Mouse (Mus musculus): ENCODE results near the gene Pard3. TPM values are rescaled to one million over a fixed set of nuclear protein-coding genes. Genes with fewer than 3 reads are reported as not detected.

Pard3 gene
- polyA plus RNA-seq, 1 experiment from 2014 or later, result 30.9 TPM

DNA sequence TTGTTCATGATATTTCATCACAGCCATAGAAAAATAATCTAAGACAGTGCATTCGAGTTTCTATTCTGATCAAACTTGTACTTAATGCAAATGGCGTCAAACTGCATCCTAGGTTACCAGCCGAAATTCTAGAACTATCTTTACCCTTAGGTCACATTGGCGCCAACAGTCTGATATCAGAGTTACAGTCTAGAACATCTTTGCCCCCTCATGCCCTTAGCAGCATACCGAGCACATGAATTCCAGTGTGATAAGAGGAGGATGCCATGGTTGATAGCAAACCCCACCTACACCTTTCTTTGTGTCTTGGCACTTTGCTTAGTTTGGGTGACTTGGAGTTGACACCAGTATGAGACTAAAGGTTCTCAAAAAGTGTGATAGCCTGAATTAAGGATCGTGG, 197.4 kb downstream of the Pard3 start:
- 96% methylated on average over 6 of the region's 6 CpGs for WGBS
- Histone ChIP-seq H3K4me3 (ENCODE audit: low read depth, low read length) (no peak overlapping the region), H3K9me3 (ENCODE audit: control insufficient read depth, low read length) (no peaks in the 10 kb centered on the region), H3K9ac (ENCODE audit: low read depth, low read length) (no peak overlapping the region), H3K4me2 (replicated peaks; ENCODE audit: low read depth, low read length) (no peak overlapping the region), H3K27me3 (ENCODE audit: control insufficient read depth, insufficient read depth, low read length) (no peaks in the 10 kb centered on the region), H3K4me1 (replicated peaks; ENCODE audit: control insufficient read depth, insufficient read depth, low read length) (no peaks in the 10 kb centered on the region), H3K36me3 (ENCODE audit: control insufficient read depth, insufficient read depth, low read length) (no peaks in the 10 kb centered on the region), H3K27ac (ENCODE audit: low read depth, low read length) (no peak overlapping the region)
- no peak for DNase-seq (ENCODE audit: low spot score)
- no peak for ATAC-seq (ENCODE audit: low FRiP score)

DNA sequence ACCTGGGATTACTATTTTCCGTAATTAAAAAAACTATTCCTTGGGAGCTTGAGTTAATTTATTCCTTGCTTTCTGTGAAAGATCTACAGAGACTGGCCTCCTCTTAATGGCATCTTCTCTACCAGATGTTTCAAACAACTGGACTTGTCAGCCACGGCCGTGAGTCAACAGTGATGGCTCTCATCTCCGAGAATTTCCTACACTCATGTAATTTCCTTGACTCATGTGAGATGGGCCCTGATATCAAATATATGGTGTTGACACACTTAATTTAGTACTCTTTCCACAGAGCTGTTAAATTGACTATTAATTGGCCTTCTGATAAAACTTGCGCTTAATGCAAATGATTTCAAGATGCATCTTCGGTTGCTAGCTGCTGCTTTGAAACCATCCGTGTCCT, 198.3 kb downstream of the Pard3 start:
- Histone ChIP-seq H3K27ac (ENCODE audit: low read depth, low read length) (no peak overlapping the region), H3K27me3 (ENCODE audit: control insufficient read depth, insufficient read depth, low read length) (no peaks in the 10 kb centered on the region), H3K9ac (ENCODE audit: low read depth, low read length) (no peak overlapping the region), H3K4me1 (replicated peaks; ENCODE audit: control insufficient read depth, insufficient read depth, low read length) (peaks cover 1% of the 10 kb centered on the region; the same call in 1 of the 2 replicates), H3K4me2 (replicated peaks; ENCODE audit: low read depth, low read length) (no peak overlapping the region), H3K36me3 (ENCODE audit: control insufficient read depth, insufficient read depth, low read length) (no peaks in the 10 kb centered on the region), H3K4me3 (ENCODE audit: low read depth, low read length) (no peak overlapping the region), H3K9me3 (ENCODE audit: control insufficient read depth, low read length) (no peaks in the 10 kb centered on the region)
- WGBS, result 91% methylated on average over 7 of the region's 7 CpGs
- ATAC-seq (ENCODE audit: low FRiP score), result no peak
- no peak for DNase-seq (ENCODE audit: low spot score)

DNA sequence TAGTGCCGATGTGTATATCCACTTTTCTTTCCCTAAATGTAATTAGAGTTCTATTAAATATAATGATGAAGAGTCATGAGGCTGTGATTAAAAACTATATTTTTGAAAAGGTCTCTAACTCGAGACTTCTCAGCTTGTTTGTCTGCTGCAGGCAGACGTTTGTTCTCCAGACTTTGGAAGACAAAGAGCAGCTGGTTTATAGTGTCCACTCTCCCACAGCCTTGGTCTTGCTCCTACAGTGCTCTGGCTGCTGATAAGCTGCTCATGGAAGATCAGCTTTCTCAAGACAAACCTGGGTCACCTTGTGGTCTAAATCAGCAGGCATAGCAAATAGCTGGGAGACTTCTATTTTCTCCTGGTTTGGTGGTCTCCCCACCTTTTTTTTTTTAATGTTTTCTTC, 198.7 kb downstream of the Pard3 start:
- WGBS, result 72% methylated on average over 3 of the region's 3 CpGs
- Histone ChIP-seq H3K36me3 (ENCODE audit: control insufficient read depth, insufficient read depth, low read length) (no peaks in the 10 kb centered on the region), H3K4me2 (replicated peaks; ENCODE audit: low read depth, low read length) (no peak overlapping the region), H3K27ac (ENCODE audit: low read depth, low read length) (no peak overlapping the region), H3K27me3 (ENCODE audit: control insufficient read depth, insufficient read depth, low read length) (no peaks in the 10 kb centered on the region), H3K4me1 (replicated peaks; ENCODE audit: control insufficient read depth, insufficient read depth, low read length) (peaks cover 5% of the 10 kb centered on the region; the same call in 1 of the 2 replicates), H3K4me3 (ENCODE audit: low read depth, low read length) (no peak overlapping the region), H3K9me3 (ENCODE audit: control insufficient read depth, low read length) (no peaks in the 10 kb centered on the region), H3K9ac (ENCODE audit: low read depth, low read length) (no peak overlapping the region)
- ATAC-seq (ENCODE audit: low FRiP score) (no peak), DNase-seq (ENCODE audit: low spot score) (no peak)

DNA sequence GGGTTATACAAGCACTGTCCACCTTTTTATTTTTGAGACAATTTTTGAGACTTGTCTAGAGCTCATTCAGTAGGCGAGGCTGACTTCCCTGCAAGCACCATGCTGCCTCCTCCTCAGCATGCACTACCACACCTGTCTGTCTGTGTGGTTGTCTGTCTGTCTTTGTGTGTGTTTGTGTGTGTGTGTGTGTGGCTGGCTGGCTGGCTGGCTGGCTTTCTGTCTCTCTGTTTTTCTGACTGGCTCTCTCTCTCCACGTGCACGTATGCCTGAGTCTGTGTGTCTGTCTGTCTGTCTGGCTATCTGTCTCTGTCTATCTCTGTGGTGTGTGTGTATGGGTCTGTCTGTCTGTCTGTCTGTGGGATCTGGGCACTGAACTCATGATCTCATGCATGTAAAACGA, 199.2 kb downstream of the Pard3 start:
- no peak overlapping the region for H3K9ac ChIP-seq (ENCODE audit: low read depth, low read length)
- no peak overlapping the region for H3K4me2 ChIP-seq (replicated peaks; ENCODE audit: low read depth, low read length)
- no peaks in the 10 kb centered on the region for H3K36me3 ChIP-seq (ENCODE audit: control insufficient read depth, insufficient read depth, low read length)
- no peaks in the 10 kb centered on the region for H3K9me3 ChIP-seq (ENCODE audit: control insufficient read depth, low read length)
- H3K27me3 ChIP-seq (ENCODE audit: control insufficient read depth, insufficient read depth, low read length), result no peaks in the 10 kb centered on the region
- H3K4me1 ChIP-seq (replicated peaks; ENCODE audit: control insufficient read depth, insufficient read depth, low read length), result peaks cover 5% of the 10 kb centered on the region; the same call in 1 of the 2 replicates
- 74% methylated on average over 4 of the region's 4 CpGs for WGBS
- H3K27ac ChIP-seq (ENCODE audit: low read depth, low read length), result no peak overlapping the region
- DNase-seq (ENCODE audit: low spot score) (no peak), ATAC-seq (ENCODE audit: low FRiP score) (no peak)
- no peak overlapping the region for H3K4me3 ChIP-seq (ENCODE audit: low read depth, low read length)

DNA sequence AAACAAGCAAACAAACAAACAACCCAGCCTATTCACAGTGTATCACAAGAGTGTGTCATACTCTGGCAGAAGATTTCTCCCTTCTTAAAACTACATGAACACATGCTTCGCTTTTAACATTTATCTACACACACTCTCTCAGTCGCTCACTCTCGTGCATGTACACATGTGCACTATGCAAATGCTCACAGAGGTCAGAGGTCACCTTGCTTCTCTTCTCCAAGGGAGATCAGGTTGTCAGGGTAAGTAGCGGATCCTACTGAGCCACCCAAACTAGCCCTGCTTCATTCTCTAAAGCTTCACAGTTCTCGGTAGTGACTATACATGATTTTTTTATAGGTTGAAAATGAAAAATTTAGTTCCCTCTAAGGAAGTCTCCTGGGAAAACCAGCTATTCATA, 199.8 kb downstream of the Pard3 start:
- Histone ChIP-seq H3K4me3 (ENCODE audit: low read depth, low read length) (no peak overlapping the region), H3K9me3 (ENCODE audit: control insufficient read depth, low read length) (no peaks in the 10 kb centered on the region), H3K4me1 (replicated peaks; ENCODE audit: control insufficient read depth, insufficient read depth, low read length) (peaks cover 6% of the 10 kb centered on the region), H3K27me3 (ENCODE audit: control insufficient read depth, insufficient read depth, low read length) (no peaks in the 10 kb centered on the region), H3K4me2 (replicated peaks; ENCODE audit: low read depth, low read length) (no peak overlapping the region), H3K27ac (ENCODE audit: low read depth, low read length) (no peak overlapping the region), H3K36me3 (ENCODE audit: control insufficient read depth, insufficient read depth, low read length) (no peaks in the 10 kb centered on the region), H3K9ac (ENCODE audit: low read depth, low read length) (no peak overlapping the region)
- ATAC-seq (ENCODE audit: low FRiP score) (no peak), DNase-seq (ENCODE audit: low spot score) (peak; percentile 36)
- 47% methylated on average over 5 of the region's 5 CpGs for WGBS

DNA sequence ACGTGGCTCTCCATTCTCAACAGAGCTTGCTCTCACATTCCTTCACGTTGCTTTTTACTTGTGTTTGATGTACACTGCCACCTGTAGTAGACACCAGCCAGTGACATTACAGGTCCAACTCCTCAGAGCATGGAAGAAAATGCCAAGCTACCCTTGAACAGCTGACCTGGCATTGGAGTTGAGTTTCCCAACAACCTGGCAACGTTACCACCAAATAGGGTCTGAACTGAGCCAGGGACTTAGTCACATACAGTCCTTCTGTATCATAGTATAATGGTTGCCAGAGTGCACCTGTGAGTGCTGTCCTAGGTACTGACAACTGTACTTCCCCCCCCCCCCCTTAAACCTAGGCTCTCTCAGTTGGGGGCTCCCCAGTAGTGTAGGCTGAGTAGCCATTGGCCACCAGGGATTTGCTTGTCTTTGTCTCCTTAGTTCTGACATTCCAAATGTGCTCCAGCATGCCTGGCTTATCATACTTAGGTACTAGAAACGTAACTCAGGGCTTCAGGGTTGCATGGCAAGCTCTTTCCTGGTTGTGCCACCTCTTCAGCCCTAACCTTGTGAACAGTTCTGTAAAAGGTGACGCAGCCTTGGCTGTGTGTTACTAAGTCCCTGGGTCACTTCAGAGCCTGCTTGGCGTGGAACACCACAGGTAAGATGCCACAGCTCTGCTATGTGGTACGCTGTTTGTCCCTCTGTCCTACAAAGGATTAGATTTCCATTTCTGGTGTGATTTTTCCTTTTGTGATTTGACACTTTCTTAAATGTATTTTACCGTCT, 201.2 kb downstream of the Pard3 start:
- Histone ChIP-seq H3K36me3 (ENCODE audit: control insufficient read depth, insufficient read depth, low read length) (no peaks in the 10 kb centered on the region), H3K27me3 (ENCODE audit: control insufficient read depth, insufficient read depth, low read length) (no peaks in the 10 kb centered on the region), H3K4me3 (ENCODE audit: low read depth, low read length) (no peak overlapping the region), H3K27ac (ENCODE audit: low read depth, low read length) (no peak overlapping the region), H3K4me2 (replicated peaks; ENCODE audit: low read depth, low read length) (no peak overlapping the region), H3K4me1 (replicated peaks; ENCODE audit: control insufficient read depth, insufficient read depth, low read length) (peaks cover 8% of the 10 kb centered on the region), H3K9me3 (ENCODE audit: control insufficient read depth, low read length) (no peaks in the 10 kb centered on the region), H3K9ac (ENCODE audit: low read depth, low read length) (no peak overlapping the region)
- ATAC-seq (ENCODE audit: low FRiP score) (no peak), DNase-seq (ENCODE audit: low spot score) (no peak)
- WGBS, result 88% methylated on average over 8 of the region's 8 CpGs

DNA sequence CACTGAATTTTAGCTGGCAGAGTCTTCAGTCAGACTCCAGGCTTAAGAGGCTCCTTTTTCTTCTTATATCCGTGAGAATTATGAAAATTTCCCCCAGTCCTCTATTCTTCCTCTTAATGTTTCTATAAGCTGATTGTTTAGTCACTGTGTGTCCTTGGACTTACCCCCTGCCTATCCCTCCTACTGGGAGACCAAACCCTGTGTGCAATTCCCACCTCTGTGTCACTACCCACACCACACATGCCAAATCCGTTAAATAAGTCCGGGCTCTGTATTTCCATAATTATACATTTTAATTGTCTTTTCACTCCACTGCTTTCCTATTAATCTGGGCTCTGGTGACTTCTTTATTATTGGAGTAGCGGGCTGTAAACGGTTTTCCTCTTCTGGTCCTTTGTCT, 203.1 kb downstream of the Pard3 start:
- no peaks in the 10 kb centered on the region for H3K36me3 ChIP-seq (ENCODE audit: control insufficient read depth, insufficient read depth, low read length)
- no peak for DNase-seq (ENCODE audit: low spot score)
- H3K4me3 ChIP-seq (ENCODE audit: low read depth, low read length), result no peak overlapping the region
- no peaks in the 10 kb centered on the region for H3K9me3 ChIP-seq (ENCODE audit: control insufficient read depth, low read length)
- 40% methylated on average over 5 of the region's 5 CpGs for WGBS
- peak overlapping the region; percentile 12; the same call in 1 of the 2 replicates for H3K27ac ChIP-seq (ENCODE audit: low read depth, low read length)
- H3K4me1 ChIP-seq (replicated peaks; ENCODE audit: control insufficient read depth, insufficient read depth, low read length), result peaks cover 8% of the 10 kb centered on the region
- H3K27me3 ChIP-seq (ENCODE audit: control insufficient read depth, insufficient read depth, low read length), result no peaks in the 10 kb centered on the region
- no peak; the same call in 1 of the 2 replicates for ATAC-seq (ENCODE audit: low FRiP score)
- no peak overlapping the region for H3K4me2 ChIP-seq (replicated peaks; ENCODE audit: low read depth, low read length)
- H3K9ac ChIP-seq (ENCODE audit: low read depth, low read length), result no peak overlapping the region

DNA sequence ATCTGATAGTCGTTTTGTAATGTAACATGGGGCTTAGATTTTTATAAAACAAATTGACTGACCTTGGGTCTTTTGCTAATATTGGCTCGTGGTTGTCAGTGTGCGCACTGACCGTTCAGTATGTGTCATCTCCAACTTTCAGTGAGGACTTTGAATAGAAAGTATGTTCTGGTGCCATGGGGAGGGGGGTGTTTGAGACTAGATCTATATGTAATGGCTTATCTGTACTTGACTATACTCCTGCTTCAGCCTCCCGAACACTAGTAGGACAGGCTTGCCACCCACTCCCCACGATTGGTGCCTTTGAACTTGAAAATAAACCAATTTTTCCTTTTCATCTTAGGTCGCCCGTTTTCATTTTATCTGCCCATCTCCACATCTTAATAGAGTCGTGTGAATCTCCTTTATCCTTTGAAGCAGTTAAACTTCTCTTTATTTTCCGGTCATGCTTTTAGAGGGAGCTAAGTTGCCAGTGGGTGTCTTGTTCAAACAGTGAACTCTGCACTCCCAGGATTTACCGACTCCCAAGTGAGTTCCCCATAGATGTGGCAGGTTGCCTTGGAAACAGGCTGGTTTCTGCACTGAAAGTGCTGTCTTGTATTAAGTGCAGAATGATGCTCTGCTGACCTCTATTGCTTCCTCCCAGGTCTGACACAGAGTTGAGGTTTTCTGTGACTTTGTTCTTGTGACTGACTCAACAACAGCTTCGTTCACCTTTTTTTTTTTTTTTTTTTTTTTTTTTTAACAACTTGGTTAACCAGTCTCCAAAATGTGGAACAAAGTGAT, 204.7 kb downstream of the Pard3 start:
- no peaks in the 10 kb centered on the region for H3K36me3 ChIP-seq (ENCODE audit: control insufficient read depth, insufficient read depth, low read length)
- WGBS, result 50% methylated on average over 12 of the region's 12 CpGs
- H3K4me2 ChIP-seq (replicated peaks; ENCODE audit: low read depth, low read length), result no peak overlapping the region
- ATAC-seq (ENCODE audit: low FRiP score) (peak; percentile 63; the same call in 1 of the 2 replicates), DNase-seq (ENCODE audit: low spot score) (peak; percentile 56)
- no peak overlapping the region for H3K4me3 ChIP-seq (ENCODE audit: low read depth, low read length)
- H3K27me3 ChIP-seq (ENCODE audit: control insufficient read depth, insufficient read depth, low read length), result no peaks in the 10 kb centered on the region
- no peak overlapping the region for H3K9ac ChIP-seq (ENCODE audit: low read depth, low read length)
- peaks cover 8% of the 10 kb centered on the region for H3K4me1 ChIP-seq (replicated peaks; ENCODE audit: control insufficient read depth, insufficient read depth, low read length)
- no peak overlapping the region for H3K27ac ChIP-seq (ENCODE audit: low read depth, low read length)
- no peaks in the 10 kb centered on the region for H3K9me3 ChIP-seq (ENCODE audit: control insufficient read depth, low read length)
